Mouse (Mus musculus) kidney, adult 2 months (tissue): ENCODE results near the gene Lsamp. TPM values are rescaled to one million over a fixed set of nuclear protein-coding genes. Genes with fewer than 3 reads are reported as not detected.
A peak's percentile ranks its signal among the peaks of the same experiment; 100 is the strongest.

Experiments
- DNase-seq: peaks from one replicate; pipeline ENCODE4 v3.0.0; 2021
- H3K27ac ChIP-seq: fragments of 200-500 bp; 2 replicates; pipeline ENCODE4 v1.5.1; 2012; ENCODE audit warnings: low read depth, low read length, control low read depth, inconsistent platforms; ENCODE audit not compliant: insufficient read depth
- H3K27me3 ChIP-seq: fragments of 200-500 bp; replicated peaks from 2 replicates; pipeline ENCODE4 v1.6.1; 2012; ENCODE audit warnings: mild to moderate bottlenecking, moderate library complexity, low read length, inconsistent platforms; ENCODE audit not compliant: control insufficient read depth, insufficient read depth
- H3K36me3 ChIP-seq: fragments of 200-500 bp; 2 replicates; pipeline ENCODE4 v1.6.1; 2012; ENCODE audit warnings: mild to moderate bottlenecking, moderate library complexity, low read length, inconsistent platforms; ENCODE audit not compliant: control insufficient read depth, insufficient read depth
- H3K4me1 ChIP-seq: fragments of 200-500 bp; 2 replicates; pipeline ENCODE4 v1.6.1; 2011; ENCODE audit warnings: low read length; ENCODE audit not compliant: control insufficient read depth, insufficient read depth
- H3K4me3 ChIP-seq: fragments of 200-500 bp; 2 replicates; pipeline ENCODE4 v1.5.1; 2011; ENCODE audit warnings: mild to moderate bottlenecking, low read depth, low read length, control low read depth; ENCODE audit not compliant: insufficient read depth
- CTCF ChIP-seq: fragments of 200-500 bp; conservative IDR thresholded peaks from 2 replicates; pipeline ENCODE4 v1.5.1; 2011; ENCODE audit warnings: low read depth, mild to moderate bottlenecking, control low read depth, low read length, moderate library complexity, mixed read lengths; ENCODE audit not compliant: insufficient read depth, insufficient read length
- POLR2A ChIP-seq: fragments of 200-500 bp; IDR thresholded peaks from one replicate; pipeline ENCODE4 v1.6.1; 2011; ENCODE audit warnings: low read depth, low read length, control low read depth
- WGBS: fragments of 180-500 bp; shearing (Covaris S2); methylation state at CpG from one replicate; pipeline ENCODE4 v1.1.7; 2018; 5-methylcytosine and 5-hydroxymethylcytosine counted together
- polyA plus RNA-seq: library from polyadenylated mRNA; depleted of rRNA; stranded (reverse); fragments of >200 nt; gene quantifications from 2 replicates; pipeline ENCODE4 v1.2.3, GENCODE M21; 2012

Lsamp gene
- polyA plus RNA-seq, 1 experiment = 0.38 TPM

DNA sequence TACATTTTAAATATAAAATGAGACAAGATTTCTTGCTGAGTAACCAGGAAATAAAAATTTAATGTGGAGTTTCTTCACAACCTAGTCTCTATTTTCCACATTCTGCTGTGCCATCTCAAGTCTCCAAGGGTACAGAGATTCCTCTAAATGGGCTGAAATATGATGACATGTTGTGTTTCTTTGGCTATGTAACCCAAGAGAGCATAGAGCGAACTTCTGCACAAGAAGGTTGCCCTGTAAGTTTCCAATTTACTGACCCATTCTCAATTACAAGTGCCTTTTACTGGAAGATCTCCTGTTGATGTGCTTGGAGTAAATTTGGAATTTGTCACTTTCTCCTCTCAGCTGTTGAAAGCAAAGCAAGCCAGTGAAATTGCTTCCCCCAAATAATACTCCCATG, 571.4 kb downstream of the Lsamp start:
- DNase-seq = no peak
- H3K27ac ChIP-seq = no peak overlapping the region
- H3K4me3 ChIP-seq = no peak overlapping the region
- TF ChIP-seq CTCF = no peak
- TF ChIP-seq POLR2A = no peak
- no peaks in the 10 kb centered on the region for H3K4me1 ChIP-seq
- H3K36me3 ChIP-seq = no peaks in the 10 kb centered on the region
- WGBS = 34% methylated on average over 1 of the region's 1 CpGs
- no peaks in the 10 kb centered on the region; the same call in 1 of the 2 replicates for H3K27me3 ChIP-seq

- no peak for DNase-seq
- no peaks in the 10 kb centered on the region for H3K4me1 ChIP-seq
- no peak overlapping the region for H3K4me3 ChIP-seq
- TF ChIP-seq POLR2A (no peak), CTCF (no peak)
- H3K27ac ChIP-seq = no peak overlapping the region
- no peaks in the 10 kb centered on the region for H3K36me3 ChIP-seq
- H3K27me3 ChIP-seq = no peaks in the 10 kb centered on the region; the same call in 1 of the 2 replicates
- 28% methylated on average over 5 of the region's 5 CpGs for WGBS
Measured at GRCm38 (mm10) chr16:40557680-40558249, 573.6 kb downstream of the Lsamp start.

- H3K27me3 ChIP-seq = no peaks in the 10 kb centered on the region
- TF ChIP-seq CTCF (no peak), POLR2A (no peak)
- H3K36me3 ChIP-seq = no peaks in the 10 kb centered on the region
- no peak for DNase-seq
- H3K4me1 ChIP-seq = no peaks in the 10 kb centered on the region
- no peak overlapping the region for H3K4me3 ChIP-seq
- no peak overlapping the region for H3K27ac ChIP-seq
- 69% methylated on average over 9 of the region's 9 CpGs for WGBS
Measured at GRCm38 (mm10) chr16:40567431-40567941, 583.3 kb downstream of the Lsamp start.

GRCm38 (mm10) chr16:40572085-40572745, 588.1 kb downstream of the Lsamp start:
- H3K4me1 ChIP-seq = no peaks in the 10 kb centered on the region
- TF ChIP-seq CTCF (no peak), POLR2A (no peak)
- no peak overlapping the region for H3K27ac ChIP-seq
- no peaks in the 10 kb centered on the region for H3K36me3 ChIP-seq
- no peak overlapping the region for H3K4me3 ChIP-seq
- 73% methylated on average over 12 of the region's 12 CpGs for WGBS
- DNase-seq = peak; percentile 63
- no peaks in the 10 kb centered on the region for H3K27me3 ChIP-seq

DNA sequence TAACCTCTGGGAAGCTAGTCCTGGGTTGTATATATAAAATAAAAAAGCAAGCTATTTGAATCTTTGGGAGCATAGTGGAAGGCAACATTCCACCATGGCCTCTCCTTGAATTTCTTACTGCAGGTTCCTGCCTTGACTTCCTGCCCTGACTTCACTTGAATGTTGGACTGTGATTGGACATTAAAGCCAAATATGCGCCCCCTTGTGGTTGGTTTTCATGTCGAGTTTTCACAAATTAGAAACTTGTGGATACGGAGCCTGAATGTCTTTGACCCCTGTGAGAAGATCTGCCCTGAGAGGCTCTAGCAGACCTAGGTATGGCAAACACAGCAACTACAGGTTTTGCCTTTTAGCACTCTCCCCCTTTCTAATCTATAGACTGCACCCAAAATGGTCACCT, 597.9 kb downstream of the Lsamp start:
- Histone ChIP-seq H3K27me3 (no peaks in the 10 kb centered on the region), H3K4me1 (no peaks in the 10 kb centered on the region), H3K27ac (no peak overlapping the region), H3K36me3 (no peaks in the 10 kb centered on the region), H3K4me3 (no peak overlapping the region)
- no peak for TF ChIP-seq POLR2A
- no peak for TF ChIP-seq CTCF
- WGBS = 57% methylated on average over 3 of the region's 3 CpGs
- peak; percentile 6 for DNase-seq

GRCm38 (mm10) chr16:40593161-40593560, 609.0 kb downstream of the Lsamp start:
- no peaks in the 10 kb centered on the region for H3K4me1 ChIP-seq
- TF ChIP-seq POLR2A (no peak), CTCF (no peak)
- H3K27ac ChIP-seq = no peak overlapping the region

DNA sequence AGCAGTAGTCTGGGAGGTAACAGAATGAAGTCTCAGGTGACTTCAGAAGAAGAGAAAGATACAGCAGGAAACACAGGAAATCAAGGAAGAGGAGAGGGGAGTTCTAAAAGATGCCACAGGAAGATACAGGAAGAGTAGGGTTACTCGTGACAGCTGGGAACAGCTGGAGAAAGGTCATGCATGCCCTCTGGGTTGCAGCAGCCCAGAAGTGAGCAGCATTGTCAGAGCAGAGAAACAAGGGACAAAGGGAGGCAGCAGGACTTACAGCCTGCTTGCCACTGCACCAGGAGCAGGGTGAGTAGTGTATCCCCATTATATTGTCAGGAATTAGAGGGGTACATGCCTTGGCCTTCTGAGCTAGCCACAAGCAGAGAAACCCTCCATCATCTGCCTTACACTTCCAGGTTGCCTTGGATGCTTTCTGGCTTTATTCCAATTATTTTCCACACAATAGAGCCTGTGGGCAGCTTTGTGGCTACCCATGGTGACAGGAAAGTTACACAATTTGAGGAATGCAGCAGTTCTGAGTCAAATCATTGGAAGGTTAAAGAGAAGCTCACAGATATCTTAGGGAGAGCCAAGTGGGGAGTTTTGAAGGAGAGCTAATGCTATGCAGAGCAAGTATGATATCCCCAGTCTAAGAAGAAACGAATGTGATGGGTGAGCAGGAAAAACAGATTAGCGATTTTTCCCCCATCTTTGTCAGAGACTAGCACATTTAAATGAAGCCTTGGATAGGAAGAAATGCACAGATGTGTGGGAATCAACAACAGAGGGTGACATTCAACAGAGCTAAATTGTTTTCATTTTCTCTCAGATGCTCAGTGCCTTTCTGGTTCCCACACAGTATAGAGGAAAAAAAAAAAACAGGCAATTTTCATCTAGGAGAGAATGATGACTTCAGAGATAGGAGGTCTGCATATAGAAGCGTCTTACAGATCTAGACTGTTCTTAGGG, 617.5 kb downstream of the Lsamp start:
- Histone ChIP-seq H3K4me3 (no peak overlapping the region), H3K27me3 (no peaks in the 10 kb centered on the region), H3K36me3 (no peaks in the 10 kb centered on the region), H3K27ac (no peak overlapping the region), H3K4me1 (no peaks in the 10 kb centered on the region)
- no peak for DNase-seq
- WGBS = 57% methylated on average over 4 of the region's 4 CpGs
- TF ChIP-seq CTCF = no peak
- no peak for TF ChIP-seq POLR2A

More at GRCm38 (mm10) chr16:40593161-40593560, 609.0 kb downstream of the Lsamp start:
- WGBS = 55% methylated on average over 6 of the region's 6 CpGs
- no peak for DNase-seq
- no peaks in the 10 kb centered on the region for H3K36me3 ChIP-seq
- H3K27me3 ChIP-seq = no peaks in the 10 kb centered on the region
- no peak overlapping the region for H3K4me3 ChIP-seq
